Mouse (Mus musculus): Measurements from ENCODE around the gene Rgs9bp. TPM values are rescaled to one million over a fixed set of nuclear protein-coding genes. Genes with fewer than 3 reads are reported as not detected.
"Not testable (repeated sequence)": the region's sequence is repeated elsewhere in the genome, so short reads cannot be mapped to it uniquely, and the experiment has no call there.

Gene Rgs9bp
- polyA plus RNA-seq, 1 experiment from 2014 or later = 0.18 TPM

DNA sequence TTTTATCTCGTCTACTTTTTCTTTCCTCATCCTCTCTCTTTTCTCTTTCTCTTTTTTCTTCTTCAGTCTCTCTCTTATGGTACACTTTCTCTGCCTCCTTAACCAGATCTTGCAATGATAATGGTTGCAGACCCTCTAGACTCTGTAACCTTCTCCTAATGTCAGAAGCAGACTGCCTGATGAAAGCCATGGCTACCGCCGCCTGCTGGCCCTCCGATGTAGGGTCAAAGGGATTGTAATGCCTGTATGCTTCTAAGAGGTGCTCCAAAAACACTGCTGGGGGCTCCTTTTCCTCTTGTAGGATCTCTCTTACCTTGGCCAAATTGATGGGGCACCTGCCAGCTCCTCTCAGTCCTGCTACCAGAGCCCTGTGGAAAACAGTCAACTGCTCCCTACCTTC lies 15.7 kb downstream of the Rgs9bp start:
- not testable (repeated sequence) for H3K4me1 ChIP-seq (replicated peaks); DNase-seq (ENCODE audit: low spot score); H3K4me3 ChIP-seq; H3K9me3 ChIP-seq; H3K27ac ChIP-seq; H3K27me3 ChIP-seq (ENCODE audit: insufficient read depth, poor library complexity, severe bottlenecking); H3K36me3 ChIP-seq
- WGBS = 89% methylated on average over 4 of the region's 4 CpGs

- not testable (repeated sequence) for H3K27ac ChIP-seq, H3K4me3 ChIP-seq
These were observed 19.4 kb downstream of the Rgs9bp start for GRCm38 (mm10) chr7:35565965-35566364.

GRCm38 (mm10) chr7:35564872-35565271 lies 20.5 kb downstream of the Rgs9bp start:
- not testable (repeated sequence) for H3K27me3 ChIP-seq (ENCODE audit: insufficient read depth, poor library complexity, severe bottlenecking); H3K9me3 ChIP-seq; H3K27ac ChIP-seq; DNase-seq (ENCODE audit: low spot score); H3K4me3 ChIP-seq; H3K4me1 ChIP-seq (replicated peaks); H3K36me3 ChIP-seq
- WGBS = 88% methylated on average over 10 of the region's 10 CpGs

More at GRCm38 (mm10) chr7:35565965-35566364, 19.4 kb downstream of the Rgs9bp start:
- H3K27me3 ChIP-seq (ENCODE audit: insufficient read depth, poor library complexity, severe bottlenecking); DNase-seq (ENCODE audit: low spot score); H3K9me3 ChIP-seq; H3K36me3 ChIP-seq; H3K4me1 ChIP-seq (replicated peaks): not testable (repeated sequence)
- WGBS = 86% methylated on average over 13 of the region's 13 CpGs

DNA sequence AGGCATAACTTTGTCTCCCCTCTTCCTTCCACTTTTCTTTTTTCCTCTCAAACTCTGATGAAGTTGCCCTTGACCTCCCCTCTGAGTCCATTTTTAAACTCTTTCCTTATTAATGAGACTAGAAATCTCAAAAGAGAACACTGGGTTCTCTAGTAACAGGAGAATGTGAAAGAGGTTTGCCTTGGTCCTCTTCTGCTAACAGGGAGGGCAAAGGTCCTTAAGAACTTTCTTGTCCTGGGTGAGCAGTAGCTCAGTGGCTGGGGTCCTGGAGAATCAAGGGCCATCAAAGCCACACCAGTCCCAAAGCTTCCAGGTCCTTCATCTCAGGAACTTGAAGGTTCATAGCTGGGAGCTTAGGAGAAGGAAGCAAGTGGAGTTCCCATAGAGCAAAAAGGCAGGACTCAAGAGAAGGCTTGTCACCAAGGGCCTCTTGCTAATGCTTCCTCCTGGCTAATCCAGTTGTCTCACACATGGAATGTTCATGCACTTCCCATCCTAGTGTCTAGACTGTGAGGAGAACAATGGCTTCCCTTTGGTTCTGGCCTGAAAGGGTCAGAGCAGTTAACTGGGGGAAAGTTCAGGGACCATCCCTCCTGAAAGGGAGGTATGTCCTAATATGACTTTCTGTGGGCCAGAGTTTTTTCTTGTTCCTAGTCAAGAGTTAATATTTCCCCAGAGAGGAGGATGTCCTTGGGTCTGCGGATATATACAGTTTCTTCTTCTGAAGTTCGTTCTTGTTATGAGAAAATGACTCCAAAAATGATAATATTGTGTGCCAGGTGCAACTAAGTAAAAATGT lies 21.1 kb downstream of the Rgs9bp start:
- Histone ChIP-seq H3K9me3 (no peaks in the 10 kb centered on the region), H3K36me3 (no peaks in the 10 kb centered on the region), H3K27me3 (ENCODE audit: insufficient read depth, poor library complexity, severe bottlenecking) (no peaks in the 10 kb centered on the region), H3K4me3 (no peak overlapping the region), H3K4me1 (replicated peaks) (no peaks in the 10 kb centered on the region), H3K27ac (no peak overlapping the region)
- DNase-seq (ENCODE audit: low spot score) = no peak
- WGBS = 94% methylated on average over 2 of the region's 2 CpGs

DNA sequence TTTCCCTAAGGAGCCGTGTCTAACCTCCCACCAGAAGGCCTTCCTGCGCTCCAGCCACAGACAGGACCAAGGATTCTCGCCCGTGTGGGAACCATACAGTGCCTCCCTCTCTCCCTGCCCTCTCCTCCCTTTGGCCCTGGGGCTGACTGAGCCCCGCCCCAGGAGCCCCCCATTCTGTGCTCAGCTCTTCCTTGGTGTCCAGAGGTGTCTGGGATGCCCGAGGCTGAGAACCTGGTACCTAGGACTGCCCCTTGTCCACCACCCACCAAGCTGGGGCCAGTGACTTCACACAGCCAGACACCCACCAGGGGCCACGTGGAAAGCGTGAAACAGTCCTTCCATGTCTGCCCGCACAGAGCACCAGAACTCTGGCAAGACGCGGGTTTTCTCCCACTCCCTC lies 22.3 kb downstream of the Rgs9bp start:
- H3K27me3 ChIP-seq (ENCODE audit: insufficient read depth, poor library complexity, severe bottlenecking) = no peaks in the 10 kb centered on the region
- DNase-seq (ENCODE audit: low spot score) = no peak
- H3K27ac ChIP-seq = no peak overlapping the region
- H3K4me3 ChIP-seq = no peak overlapping the region
- no peaks in the 10 kb centered on the region for H3K4me1 ChIP-seq (replicated peaks)
- H3K9me3 ChIP-seq = no peaks in the 10 kb centered on the region
- H3K36me3 ChIP-seq = no peaks in the 10 kb centered on the region
- WGBS = 80% methylated on average over 11 of the region's 11 CpGs

DNA sequence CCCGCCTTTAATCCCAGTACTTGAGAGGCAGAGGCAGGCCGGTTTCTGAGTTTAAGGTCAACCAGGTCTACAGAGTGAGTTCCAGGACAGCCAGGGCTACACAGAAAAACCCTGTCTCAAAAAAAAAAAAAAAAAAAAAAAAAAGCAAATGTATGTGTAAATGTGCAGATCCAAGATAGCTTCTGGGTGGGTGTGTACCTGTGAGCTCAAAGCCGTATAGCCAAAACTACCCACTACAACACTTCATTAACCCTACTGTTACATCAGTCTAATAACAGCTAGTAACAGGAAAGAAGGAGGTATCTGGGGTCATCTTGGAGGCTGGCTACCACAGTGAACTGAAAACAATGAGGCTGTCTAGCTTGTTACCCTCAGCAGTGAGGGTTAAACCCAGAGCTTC lies 25.5 kb downstream of the Rgs9bp start:
- Histone ChIP-seq H3K27me3 (ENCODE audit: insufficient read depth, poor library complexity, severe bottlenecking) (no peaks in the 10 kb centered on the region), H3K27ac (no peak overlapping the region), H3K9me3 (no peaks in the 10 kb centered on the region), H3K4me1 (replicated peaks) (peaks cover 10% of the 10 kb centered on the region), H3K4me3 (no peak overlapping the region), H3K36me3 (no peaks in the 10 kb centered on the region)
- 90% methylated on average over 3 of the region's 3 CpGs for WGBS
- no peak for DNase-seq (ENCODE audit: low spot score)

DNA sequence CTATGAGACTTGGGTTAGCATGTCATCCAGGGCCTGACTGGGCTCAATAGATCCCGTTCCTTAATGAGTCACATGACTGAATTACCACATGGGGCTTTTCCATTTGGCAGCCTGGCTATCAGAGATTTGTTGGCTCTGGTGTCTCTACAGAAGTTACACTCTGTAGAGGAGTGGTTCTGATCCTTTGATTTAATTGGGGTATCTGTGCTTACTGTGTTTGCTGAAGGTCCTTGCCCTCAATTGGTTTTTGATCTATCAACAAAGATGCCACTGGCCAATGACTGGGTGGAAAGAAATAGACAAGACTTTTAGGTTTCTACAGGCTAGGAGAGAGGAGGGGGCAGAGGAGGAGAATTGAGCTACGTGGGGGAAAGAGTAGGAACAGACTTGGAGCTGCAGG lies 26.7 kb downstream of the Rgs9bp start:
- Histone ChIP-seq H3K4me3 (no peak overlapping the region), H3K27ac (no peak overlapping the region), H3K4me1 (replicated peaks) (peaks cover 18% of the 10 kb centered on the region), H3K27me3 (ENCODE audit: insufficient read depth, poor library complexity, severe bottlenecking) (no peaks in the 10 kb centered on the region), H3K36me3 (no peaks in the 10 kb centered on the region), H3K9me3 (no peaks in the 10 kb centered on the region)
- WGBS = 57% methylated on average over 2 of the region's 2 CpGs
- no peak for DNase-seq (ENCODE audit: low spot score)

DNA sequence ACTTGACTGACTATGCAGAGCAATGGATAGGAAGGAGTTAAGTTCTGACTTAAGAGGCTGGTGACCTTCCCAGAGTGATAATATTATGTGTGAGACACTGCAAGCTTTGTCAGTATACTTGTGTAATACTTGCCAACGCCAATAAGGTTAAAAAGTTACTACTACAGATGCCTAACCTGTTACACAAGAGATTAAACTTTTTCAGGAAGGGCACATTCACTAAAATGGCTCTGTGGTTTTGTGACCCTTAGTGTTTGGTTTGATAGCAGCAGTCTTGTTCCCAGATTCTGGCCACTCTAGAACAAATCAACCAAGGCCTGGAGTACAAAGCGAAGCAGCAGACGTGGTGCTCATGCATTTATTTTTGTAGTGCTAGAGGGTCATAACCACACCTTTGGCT lies 27.8 kb downstream of the Rgs9bp start:
- DNase-seq (ENCODE audit: low spot score) = no peak
- WGBS = 80% methylated on average over 3 of the region's 3 CpGs
- Histone ChIP-seq H3K4me3 (no peak overlapping the region), H3K27ac (no peak overlapping the region), H3K27me3 (ENCODE audit: insufficient read depth, poor library complexity, severe bottlenecking) (no peaks in the 10 kb centered on the region), H3K36me3 (no peaks in the 10 kb centered on the region), H3K9me3 (no peaks in the 10 kb centered on the region), H3K4me1 (replicated peaks) (peaks cover 18% of the 10 kb centered on the region)

DNA sequence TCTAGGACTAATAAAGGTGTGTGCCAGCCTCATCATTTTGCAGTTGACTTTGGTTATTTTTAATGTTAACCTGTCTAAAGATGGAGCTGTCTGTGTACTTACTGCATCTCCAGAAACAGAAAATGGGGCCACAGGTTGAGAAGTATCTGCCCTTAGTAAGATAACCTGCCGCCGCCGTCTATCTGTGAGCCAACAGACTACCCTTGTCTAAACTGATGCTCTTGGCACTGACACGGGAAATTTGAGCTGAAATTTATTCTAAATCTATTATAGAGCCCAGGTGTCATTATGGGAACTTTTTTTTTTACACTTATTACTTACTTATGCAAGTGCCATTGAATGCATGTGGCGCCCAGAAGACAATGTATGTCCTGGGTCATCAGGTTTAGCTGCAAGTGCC lies 28.5 kb downstream of the Rgs9bp start:
- WGBS = 89% methylated on average over 5 of the region's 5 CpGs
- Histone ChIP-seq H3K4me1 (replicated peaks) (peaks cover 18% of the 10 kb centered on the region), H3K36me3 (no peaks in the 10 kb centered on the region), H3K27ac (no peak overlapping the region), H3K27me3 (ENCODE audit: insufficient read depth, poor library complexity, severe bottlenecking) (no peaks in the 10 kb centered on the region), H3K9me3 (no peaks in the 10 kb centered on the region), H3K4me3 (no peak overlapping the region)
- no peak for DNase-seq (ENCODE audit: low spot score)

- WGBS = 75% methylated on average over 4 of the region's 4 CpGs
- Histone ChIP-seq H3K27ac (peak within 1 kb of the TSS; percentile 97), H3K9me3 (no peaks in the 10 kb centered on the region), H3K36me3 (peaks cover 5% of the 10 kb centered on the region), H3K27me3 (ENCODE audit: insufficient read depth, poor library complexity, severe bottlenecking) (no peaks in the 10 kb centered on the region), H3K4me3 (peak within 1 kb of the TSS; percentile 87), H3K4me1 (replicated peaks) (peaks cover 18% of the 10 kb centered on the region)
- DNase-seq (ENCODE audit: low spot score) = no peak
These were observed 29.2 kb downstream of the Rgs9bp start, which contains the start of gene Nudt19 for GRCm38 (mm10) chr7:35556205-35556603. Gene Nudt19, minus strand, starts transcription at chr7:35556304.

DNA sequence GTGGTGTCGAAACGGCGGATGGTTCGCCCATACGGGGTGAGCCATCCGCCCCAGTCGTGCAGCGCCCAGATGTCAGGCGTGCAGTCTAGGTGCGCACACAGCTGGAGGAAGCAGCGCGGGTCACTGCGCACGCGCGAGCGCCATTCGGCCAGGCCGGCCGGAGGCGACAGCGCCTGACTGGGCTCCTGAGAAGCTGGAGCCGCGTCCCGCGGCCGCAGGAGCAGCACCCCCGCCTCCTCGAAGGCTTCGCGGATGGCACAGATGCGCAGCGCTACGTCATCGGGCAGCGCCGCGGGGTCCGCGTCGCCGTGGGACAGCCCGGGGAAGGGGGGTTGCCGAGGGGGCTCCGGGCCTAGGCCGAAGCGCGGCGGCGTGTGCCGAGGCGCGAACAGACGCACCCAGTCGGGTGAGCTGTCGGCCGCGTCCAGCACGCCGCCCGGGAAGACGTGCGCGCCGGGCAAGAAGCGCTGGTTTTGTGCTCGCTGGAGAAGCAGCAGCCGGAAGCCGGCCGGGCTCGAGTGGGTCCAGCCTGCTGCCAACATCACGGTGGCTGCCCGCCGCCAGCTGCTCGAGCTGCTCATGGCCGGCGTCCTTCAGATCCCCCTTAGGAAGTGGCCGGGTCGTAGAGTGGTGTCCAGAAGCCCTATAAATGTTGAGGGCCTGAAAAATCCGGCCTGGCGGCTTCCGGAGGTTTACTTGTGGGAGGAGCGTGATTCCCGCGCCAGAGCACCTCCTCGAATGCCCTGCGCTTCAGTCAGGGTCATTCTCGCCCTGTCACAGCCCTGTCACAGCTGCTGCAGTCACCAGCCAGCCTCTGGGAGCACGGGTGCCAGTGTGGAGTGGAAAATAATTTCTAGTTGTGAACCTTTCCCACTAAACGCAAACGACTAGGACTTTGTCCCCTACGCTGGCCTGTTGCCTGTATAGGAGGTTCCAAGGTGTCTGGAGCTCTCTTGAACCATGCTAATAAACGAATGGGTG lies 29.9 kb downstream of the Rgs9bp start:
- no peaks in the 10 kb centered on the region for H3K9me3 ChIP-seq
- WGBS = 1% methylated on average over 93 of the region's 93 CpGs
- DNase-seq (ENCODE audit: low spot score) = peak; percentile 91
- peaks cover 18% of the 10 kb centered on the region for H3K4me1 ChIP-seq (replicated peaks)
- peak overlapping the region; percentile 87 for H3K4me3 ChIP-seq
- no peaks in the 10 kb centered on the region for H3K27me3 ChIP-seq (ENCODE audit: insufficient read depth, poor library complexity, severe bottlenecking)
- peak overlapping the region; percentile 97 for H3K27ac ChIP-seq
- peaks cover 12% of the 10 kb centered on the region for H3K36me3 ChIP-seq

DNA sequence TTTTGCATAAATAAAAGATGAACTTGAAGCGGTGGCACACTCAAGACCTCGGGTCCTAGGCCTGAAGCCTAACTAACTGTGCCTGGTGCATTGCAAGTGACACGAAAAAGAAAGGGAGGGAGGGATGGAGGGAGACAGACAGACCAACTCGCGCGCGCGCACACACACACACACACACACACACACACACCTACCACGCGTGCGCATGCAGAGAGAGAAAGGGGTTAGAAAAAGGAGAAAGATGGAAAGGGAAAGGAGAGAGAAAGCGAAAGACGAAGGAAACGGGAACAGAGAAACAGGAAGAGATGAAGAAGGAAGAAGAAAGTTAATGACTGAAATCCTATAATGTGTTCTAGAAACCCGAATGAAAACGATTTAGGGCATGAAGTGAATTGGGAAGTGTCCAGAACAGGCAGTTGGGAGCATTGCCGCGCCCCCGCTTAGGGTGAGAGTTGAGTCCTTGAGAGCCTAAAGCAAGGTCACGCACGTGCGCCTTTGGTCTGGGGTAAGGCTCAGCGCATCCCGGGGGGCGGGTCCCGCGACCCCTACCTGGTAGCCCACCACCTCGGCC lies 30.7 kb downstream of the Rgs9bp start:
- H3K9me3 ChIP-seq = no peaks in the 10 kb centered on the region
- peak overlapping the region; percentile 97 for H3K27ac ChIP-seq
- peak overlapping the region; percentile 87 for H3K4me3 ChIP-seq
- peak; percentile 46 for DNase-seq (ENCODE audit: low spot score)
- H3K4me1 ChIP-seq (replicated peaks) = peaks cover 18% of the 10 kb centered on the region
- 7% methylated on average over 28 of the region's 28 CpGs for WGBS
- peaks cover 20% of the 10 kb centered on the region for H3K36me3 ChIP-seq
- no peaks in the 10 kb centered on the region for H3K27me3 ChIP-seq (ENCODE audit: insufficient read depth, poor library complexity, severe bottlenecking)
